Mouse (Mus musculus) neutrophil, adult 5-6 weeks (primary cell): ENCODE data around the gene Pip5kl1. TPM values are rescaled to one million over a fixed set of nuclear protein-coding genes. Genes with fewer than 3 reads are reported as not detected.

Experiments used
- ATAC-seq: fragments of 151-379, 151-347 bp; 2 replicates; pipeline ENCODE4 v1.8.0; 2017; ENCODE audit warnings: mild to moderate bottlenecking, moderate TSS enrichment; ENCODE audit not compliant: insufficient number of reproducible peaks, poor library complexity, low FRiP score, severe bottlenecking; ENCODE audit errors: extremely low read depth
- total RNA-seq: library from RNA; stranded (forward); fragments of 200-1000 nt; gene quantifications from 2 replicates; pipeline ENCODE4 v1.2.3, GENCODE M21; 2017

The Pip5kl1 gene
- total RNA-seq, 1 experiment from 2014 or later, result 1.3 TPM

DNA sequence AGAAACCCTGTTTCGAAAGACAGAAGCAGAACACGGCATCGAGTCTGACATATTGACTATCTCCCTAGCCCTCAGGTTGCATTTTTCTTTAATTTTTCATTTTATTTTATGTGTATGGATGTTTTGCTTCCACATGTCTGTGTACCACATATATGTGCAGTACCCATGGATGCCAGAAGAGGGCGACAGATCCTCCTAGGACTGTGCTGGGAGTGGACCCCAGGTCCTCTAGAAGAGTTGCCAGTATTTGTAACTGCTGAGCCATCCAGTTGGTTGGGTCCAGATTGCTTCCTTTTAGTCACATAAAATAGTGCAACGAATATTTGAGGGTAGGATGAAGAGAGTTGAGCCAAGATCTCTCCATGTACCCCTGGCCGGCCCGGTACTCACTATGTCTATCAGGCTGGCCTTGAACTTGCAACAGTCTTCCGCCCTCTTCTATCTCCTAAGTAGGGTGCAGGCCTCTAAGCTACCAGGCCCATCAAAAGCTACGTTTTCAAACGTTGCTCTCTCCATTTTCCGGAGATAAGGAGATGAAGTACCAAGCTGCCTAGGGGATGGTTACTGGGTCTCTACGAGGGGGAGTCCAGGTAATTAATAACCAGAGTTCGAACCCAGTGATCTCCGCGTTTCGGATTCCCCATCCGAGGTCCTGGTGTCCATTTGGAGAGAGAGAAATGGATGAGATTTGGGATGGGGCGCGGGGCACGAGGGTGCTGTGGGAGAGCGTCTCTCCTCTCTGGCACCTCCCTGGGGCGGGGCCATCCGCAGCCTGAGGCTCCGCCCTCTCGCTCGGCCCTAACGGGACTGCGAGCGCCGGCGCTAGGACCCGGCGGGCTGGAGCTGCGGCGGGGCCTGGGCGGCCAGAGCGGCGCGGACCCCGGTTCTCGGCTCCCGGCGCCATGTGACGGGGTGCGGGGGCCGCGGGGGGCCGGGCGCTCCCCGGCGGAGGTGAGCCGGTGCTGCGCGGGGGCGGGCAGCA is 31.9 kb downstream of the Pip5kl1 start:
- peak; percentile 31 for ATAC-seq

DNA sequence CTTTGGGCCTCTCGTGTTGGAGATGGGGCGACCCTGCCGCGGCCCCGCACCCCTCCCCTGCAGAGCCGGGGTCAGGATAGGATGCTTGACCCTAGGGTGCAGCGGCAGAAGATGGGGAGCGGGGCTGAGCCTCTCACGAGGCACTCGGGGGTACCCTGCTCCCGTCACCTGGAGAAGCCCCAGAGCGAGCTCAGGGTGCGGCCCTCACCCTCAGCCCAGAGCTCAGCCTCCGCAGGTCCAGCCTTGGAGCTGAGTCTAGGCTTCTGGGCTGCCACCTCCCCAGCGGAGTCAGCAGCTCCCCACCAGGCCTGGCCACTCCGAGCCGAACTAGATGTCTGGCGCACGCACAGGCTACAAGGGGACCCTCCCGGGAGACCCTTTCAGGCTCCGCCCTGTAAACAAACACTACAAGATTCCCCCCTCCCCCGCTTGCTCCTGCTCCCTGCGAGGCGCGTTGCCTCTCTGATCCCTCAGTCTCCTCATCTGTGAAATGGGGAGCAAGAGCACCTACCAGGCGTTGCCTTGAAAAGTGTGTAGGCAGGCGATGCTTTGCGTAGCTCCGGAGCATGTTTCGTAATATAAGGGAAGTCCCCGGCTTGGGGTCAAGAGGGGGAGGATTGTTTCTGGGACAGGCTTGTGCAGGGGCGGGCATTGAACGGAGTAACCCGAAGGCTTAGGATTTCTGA is 32.8 kb downstream of the Pip5kl1 start:
- ATAC-seq, result peak; percentile 23; the same call in 1 of the 2 replicates

DNA sequence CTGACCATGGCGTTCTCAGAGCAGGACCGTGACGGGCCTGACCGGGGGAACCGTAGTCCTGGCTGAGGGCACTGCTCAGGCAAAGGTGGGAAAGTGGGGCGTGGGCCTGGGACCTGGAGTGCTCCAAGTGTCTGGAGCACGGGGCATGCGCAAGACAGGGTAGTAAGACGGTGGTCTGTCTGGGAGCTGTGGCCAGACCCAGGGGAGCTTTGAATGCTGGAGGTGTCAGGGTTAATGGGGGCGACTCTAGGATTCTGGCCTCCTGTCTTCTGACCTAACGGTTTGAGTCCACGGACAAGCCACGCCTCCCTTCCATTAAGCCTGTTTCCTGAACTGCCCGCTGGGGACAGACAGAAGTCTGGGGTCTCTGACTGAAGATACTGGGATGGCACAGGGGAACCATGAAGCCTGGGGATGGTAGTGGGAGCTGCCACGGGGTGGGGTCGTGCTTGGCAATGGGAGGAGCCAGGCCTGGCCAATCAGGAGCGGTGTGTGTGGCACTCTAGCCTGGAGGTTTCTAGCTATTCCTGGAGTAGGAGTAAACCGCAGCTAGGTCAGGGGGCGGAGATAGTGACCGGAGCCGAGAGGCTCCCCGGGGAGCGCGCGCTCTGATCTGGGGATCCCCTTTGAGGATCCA is 33.7 kb downstream of the Pip5kl1 start:
- peak; percentile 20; the same call in 1 of the 2 replicates for ATAC-seq

DNA sequence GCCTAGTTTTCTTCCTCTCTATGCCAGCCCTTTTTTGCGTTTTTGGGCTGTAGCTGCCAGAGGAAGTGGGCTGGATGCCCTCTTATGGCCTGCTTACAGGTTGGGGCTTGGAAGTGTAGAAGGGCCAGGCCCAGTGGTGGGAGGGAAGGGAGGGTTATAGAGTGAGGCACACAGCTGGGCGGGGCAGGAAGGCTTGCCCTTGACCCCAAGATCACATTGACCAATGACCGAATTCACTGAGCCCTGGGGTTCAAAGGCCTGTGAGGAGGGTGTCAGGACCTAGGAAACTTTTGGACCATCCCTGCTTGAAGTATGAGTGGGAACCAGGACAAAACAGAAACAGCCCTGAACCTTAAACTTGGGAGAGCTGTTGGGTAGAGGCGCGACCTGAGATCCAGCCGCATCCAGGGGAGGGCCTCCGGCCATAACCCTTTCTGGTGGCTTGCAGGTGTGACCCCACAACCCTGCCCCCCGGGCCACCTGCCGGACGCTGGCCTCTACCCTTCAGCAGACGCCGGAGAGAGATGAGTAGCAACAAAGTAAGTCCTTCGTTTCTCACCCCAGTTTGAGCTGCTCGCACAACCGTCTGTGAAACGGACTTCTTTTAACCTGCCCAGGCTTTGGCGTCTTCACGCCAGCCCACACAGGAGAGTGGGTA is 34.3 kb downstream of the Pip5kl1 start:
- no peak for ATAC-seq

DNA sequence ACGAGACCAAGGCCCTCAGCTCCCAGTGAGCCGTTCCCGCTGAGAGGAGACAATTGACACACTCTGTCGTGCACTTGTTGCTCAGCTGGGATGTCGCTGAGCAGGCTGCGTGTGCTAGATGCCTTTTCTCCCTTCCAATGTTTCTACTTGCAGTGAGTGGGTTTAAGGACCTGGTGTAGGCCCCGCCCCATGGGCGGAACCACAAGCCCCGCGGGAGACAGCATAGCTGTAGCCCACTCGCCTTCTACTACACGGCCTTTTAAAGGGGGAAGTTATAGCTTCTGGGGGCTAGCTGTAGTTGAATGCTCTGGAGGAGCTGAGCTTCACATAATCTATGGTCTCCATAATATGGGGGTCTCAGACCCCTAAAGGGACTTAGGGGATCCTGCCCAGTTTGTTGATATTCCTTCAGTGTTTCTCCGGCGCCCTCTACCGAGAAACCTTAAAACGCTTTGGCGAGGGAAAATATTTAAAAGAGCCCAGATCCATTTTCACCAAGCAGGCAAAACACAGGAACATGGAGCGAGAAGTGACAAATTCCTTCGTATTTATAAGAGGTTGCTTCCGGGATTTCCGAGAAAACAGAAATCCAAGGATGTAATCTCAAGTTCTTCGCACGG is 36.1 kb downstream of the Pip5kl1 start:
- ATAC-seq, result no peak

DNA sequence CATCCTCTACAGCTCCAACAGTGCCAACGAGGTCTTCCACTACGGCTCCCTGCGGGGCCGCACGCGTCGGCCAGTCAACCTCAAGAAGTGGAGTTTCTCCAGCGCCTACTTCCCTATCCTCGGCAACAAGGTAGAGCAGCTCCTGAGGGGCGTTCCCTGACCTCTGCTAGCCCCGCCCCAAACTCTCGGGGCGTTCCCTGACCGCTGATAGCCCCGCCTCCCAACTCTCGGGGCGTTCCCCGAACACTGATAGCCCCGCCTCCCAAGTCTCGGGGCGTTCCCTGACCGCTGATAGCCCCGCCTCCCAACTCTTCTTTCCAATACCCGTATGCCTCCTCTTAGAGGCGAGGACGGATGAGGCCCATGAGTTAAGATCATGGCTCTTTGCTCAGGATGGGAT is 37.7 kb downstream of the Pip5kl1 start:
- no peak for ATAC-seq

DNA sequence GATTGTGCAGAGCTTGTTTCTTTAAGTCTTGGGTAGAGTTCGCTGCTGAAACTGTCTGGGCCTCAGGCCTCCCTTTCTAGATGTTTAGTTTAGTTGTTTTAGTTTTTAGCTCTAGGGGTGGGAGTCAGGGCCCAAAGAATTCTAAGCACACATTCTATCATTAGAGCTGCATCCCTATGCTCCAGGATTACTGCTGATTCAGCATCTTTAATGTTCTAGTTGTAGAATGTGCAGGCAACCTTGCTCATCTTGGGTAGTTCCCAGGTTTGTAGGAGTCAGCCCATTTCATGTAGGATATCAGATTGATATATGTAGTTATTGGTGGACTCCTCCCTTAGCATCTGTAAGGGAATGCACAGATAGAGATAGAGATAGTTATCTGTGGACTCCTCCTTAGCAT is 42.5 kb downstream of the Pip5kl1 start:
- ATAC-seq, result no peak

DNA sequence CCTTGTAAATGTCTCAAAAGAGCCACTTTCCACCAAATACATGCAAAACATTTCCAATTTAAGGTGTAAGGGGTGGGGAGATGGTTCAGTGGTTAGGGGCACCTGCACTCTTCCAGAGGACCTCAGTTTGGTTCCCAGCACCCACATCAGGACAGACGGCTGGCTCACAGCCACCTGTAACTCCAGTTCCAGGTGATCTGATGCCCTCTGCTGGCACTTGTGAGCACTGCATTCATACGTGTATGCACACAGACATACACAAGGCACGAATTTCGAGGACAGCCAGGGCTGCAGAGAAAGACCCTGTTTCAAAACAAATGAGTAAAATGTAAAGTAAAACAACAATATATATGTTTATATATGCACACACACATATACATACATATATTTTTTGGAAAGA is 43.0 kb downstream of the Pip5kl1 start:
- no peak for ATAC-seq

DNA sequence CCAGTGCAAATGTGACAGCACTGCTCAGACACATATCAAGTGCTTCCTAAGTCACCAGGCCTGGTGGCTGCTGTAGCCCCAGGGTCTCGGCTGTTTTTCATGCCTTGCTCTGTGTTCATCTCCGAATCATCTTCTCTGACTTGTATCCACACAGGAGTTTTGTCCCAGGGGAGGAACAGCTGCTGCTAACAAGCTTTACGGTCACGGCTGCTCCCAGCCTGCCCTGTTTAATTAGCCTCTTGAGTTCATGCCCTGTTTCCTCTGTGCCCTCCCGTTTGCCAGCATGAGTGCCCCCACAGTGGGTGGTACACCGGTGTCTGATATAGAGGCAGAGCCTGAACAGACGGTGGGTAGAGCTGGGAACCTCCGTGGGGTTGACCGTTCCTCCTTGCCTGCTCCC is 43.5 kb downstream of the Pip5kl1 start:
- no peak for ATAC-seq

DNA sequence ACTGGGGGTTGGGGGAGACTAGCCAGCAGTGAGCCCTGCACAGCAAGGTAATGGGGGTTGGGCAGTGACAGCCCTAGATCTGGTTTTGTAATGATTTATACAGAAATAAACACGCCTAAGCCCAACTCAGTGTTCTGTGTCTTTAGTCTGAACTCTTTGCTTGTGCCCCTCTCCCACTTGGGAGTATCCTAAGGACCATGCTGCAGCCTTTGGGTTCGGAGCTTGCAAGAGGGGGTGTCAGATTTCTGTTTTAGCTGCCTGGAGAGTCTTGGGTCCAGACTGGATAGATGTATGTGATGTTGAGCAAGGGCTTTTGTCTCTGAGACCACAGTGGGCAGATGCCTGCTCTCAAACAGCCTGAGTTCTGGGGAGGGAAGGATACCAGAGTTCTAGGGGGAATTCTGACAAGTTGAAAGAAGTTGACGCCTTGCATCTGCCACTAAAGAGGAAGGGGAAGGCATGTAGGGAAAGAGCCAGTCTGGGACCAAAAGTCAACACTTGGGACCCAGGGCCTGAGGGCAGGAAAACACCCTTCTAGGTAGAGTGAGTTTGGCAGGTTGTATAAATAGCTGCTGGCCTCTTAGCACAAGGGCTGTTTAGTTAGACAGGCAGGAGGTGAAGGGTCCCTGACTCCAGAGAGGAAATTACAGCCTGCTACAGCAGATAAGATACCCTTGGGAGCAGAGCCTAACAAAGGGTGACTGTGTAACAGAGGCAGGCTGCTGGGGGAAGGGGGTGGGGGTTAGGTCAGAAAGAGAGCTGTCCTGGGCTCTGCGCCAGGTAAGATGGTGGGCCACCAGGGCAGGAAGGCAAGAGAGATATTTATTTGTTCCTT is 46.3 kb downstream of the Pip5kl1 start:
- ATAC-seq, result no peak

DNA sequence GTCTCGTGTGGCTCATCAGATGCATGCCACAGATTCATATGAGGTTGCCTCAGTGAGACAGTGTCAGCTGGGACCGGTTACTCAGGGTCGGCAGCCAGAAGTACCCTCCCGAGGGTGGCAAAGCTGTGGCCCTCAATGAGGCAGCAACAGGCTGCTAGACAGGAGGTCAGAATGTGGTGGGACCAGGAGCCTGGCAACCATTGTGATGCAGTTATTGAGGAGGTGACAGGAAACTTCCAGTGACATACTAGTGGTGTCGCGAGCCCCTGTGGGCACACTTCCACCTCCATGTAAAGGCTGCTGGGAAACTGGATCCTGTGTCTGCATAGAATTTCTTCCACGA is 46.9 kb downstream of the Pip5kl1 start, which contains the start of gene Ak1:
TSS of gene Ak1 (plus strand) at position 242 of the 343 bp plus-strand sequence.
- ATAC-seq, result no peak

DNA sequence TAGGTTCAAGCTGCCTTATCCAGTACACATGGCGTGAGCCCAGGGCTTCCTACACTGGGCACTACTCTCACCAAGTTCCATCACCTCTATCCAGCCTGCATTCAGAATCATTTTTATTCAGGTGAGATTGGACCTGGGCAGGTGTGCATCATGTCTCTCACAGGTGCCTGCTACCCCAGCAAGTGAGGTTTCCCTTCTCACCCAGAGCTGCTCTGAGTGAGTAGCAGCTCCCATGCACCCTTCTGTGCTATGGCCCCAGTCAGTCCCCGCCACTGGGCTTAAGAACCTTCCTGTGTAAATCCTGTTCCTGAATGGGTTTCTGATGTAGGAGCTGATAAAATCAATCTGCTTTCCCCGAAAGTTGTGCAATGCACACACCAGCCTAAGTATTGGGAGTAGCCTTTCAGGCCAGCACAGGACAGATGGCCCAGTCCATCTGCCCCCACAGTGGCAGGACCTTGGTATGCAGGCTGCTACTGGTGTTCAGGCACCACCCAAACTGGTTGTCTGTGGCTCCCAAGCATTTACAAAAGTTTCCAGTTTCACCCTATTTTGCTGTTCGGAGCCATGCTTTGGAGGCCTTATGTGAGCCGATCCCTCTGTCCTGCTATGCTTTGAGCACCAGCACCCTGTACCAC is 49.6 kb downstream of the Pip5kl1 start:
- ATAC-seq, result no peak

DNA sequence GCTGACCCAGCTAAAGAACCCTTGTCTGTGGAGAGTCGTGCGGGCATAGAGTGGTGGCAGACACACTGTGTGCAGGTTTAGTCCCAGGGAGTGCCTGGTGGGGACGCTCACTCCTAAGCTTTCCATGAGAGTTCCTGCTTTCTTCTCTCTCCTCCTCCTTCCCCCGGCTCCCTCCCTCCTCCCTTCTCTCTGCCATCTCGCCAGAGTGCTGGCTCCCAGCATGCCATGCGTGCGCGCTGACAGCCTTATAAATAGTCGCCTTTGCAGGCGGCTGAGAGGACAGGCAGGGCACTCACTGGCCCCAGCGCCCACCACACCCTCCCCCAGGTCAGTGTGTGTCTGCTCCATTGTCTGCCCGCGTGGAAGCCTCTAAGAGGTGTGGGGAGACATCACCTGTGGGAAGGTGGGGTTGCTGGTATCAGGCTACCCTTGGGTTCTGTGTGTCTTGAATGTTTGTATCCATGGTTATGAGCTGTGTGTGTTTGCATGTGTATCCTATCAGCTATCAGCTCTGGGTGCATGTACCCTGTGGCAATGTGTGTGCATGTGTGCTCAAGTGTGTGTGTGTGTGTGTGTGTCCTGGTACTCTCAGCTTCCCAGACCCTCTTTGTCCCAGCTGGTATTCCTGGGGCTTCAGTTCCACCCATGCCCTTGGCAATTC is 50.7 kb downstream of the Pip5kl1 start:
- ATAC-seq, result no peak

DNA sequence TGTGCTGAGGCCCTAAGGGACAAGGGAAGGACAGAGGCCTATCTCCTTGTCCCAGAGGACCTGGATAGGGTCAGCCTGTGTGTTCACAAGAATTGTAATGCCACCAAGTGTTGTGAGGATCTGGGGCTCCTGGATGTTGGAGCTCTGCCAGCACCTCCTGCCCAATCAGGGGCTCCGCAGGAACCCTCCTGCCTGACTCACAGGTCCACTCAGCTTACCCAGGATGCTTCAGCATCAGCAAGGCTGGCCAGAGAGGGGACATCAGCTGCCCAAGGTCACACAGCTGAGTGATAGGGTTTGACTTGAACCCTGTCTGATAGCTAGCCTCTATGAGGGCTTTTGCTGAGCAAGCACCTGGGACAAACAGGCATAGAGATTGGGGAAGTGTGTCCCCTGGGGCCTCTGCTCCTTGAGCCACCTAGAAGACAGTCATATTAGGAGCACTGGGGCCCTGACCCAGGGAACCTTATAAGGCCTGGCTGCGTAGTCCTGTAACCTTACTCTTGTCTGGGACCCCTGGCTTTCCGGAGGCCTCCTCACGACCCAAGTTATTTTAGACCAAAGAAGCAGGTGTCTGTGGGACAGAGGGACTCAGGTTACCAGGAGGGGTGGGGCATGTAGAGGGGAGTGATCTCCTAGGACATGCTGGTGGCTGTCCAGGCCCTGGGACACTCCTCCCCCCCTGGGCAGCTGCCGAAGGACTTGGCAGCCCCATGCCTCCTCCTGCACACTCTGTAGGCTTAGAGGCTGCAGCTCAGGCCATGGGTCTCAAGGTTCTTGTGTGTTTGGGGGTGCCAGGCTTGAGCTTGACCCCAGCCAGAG is 51.5 kb downstream of the Pip5kl1 start:
- no peak for ATAC-seq

DNA sequence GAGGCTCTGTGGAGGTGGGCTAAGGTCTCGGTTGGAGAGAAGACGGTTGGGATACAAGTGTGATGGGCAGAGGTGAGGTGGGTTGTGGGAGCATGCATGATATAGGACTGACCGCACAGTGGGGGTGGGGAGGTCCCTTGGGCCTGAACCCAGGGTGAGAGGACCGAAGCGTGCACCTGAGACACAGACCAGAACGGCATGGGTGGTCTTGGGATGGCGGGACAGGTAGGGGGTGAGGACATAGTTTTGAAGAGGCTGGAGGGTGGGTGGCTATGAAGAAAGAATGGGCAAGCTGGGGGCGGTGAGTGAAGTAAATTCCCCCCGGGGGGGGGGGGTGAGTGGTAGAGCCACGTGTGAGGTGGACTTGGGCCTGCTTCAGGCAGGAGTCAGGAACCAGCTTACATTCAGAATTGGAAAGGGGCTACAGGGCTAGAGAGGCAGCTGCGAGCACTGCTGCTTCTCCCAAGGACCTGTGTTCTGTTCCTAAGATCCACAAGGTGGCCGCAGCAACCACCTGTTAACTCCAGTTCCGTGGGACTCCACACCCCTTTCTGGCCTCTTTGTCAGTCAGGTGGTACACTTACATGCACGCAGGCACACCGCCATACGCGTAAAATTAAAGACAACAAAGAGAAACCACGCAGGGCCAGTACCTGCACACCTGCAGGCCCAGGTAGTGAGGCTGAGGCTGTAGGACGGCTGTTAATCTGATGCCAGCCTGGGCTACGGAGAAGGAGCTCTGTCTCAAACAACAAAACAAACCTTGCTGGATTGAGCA is 52.9 kb downstream of the Pip5kl1 start:
- ATAC-seq, result no peak
